Mouse (Mus musculus) MEL-GATA-1-ER (cell line): ENCODE results near the gene Dpp3.
"Not testable (repeated sequence)": the region's sequence is repeated elsewhere in the genome, so short reads cannot be mapped to it uniquely, and the experiment has no call there.

ENCODE experiments used
- DNase-seq: peaks from one replicate; pipeline ENCODE4 v3.0.0-alpha.2; 2012; ENCODE audit warnings: low read depth; ENCODE audit errors: extremely low read depth

Dpp3 gene

GRCm38 (mm10) chr19:4896780-4897520 is 31.1 kb downstream of the Dpp3 start:
- no peak for DNase-seq

- DNase-seq = peak; percentile 64
These were observed 36.3 kb downstream of the Dpp3 start for GRCm38 (mm10) chr19:4891798-4892197.

DNA sequence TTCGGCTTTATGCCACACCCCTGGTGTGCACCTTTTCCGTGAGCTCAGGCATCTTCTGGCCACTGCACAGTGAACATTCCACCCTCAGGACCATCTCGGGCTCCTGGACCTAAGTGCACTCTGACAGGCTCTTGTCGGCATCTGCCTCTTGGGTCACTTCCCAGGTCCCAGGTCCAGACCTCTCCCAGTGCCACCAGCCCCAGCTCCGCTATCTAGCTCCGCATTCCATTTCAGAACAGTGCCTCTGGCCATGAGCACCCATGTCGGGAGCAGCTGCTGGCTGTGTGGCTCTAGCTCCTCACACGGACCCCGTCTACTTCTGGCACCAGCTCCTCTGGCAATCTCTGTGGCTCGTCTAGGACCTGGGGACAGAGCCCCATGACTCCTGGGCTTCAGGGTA is 38.3 kb downstream of the Dpp3 start:
- DNase-seq = no peak

GRCm38 (mm10) chr19:4883961-4884360 is 44.1 kb downstream of the Dpp3 start:
- no peak for DNase-seq

GRCm38 (mm10) chr19:4879324-4879703 is 48.8 kb downstream of the Dpp3 start:
- DNase-seq = no peak

DNA sequence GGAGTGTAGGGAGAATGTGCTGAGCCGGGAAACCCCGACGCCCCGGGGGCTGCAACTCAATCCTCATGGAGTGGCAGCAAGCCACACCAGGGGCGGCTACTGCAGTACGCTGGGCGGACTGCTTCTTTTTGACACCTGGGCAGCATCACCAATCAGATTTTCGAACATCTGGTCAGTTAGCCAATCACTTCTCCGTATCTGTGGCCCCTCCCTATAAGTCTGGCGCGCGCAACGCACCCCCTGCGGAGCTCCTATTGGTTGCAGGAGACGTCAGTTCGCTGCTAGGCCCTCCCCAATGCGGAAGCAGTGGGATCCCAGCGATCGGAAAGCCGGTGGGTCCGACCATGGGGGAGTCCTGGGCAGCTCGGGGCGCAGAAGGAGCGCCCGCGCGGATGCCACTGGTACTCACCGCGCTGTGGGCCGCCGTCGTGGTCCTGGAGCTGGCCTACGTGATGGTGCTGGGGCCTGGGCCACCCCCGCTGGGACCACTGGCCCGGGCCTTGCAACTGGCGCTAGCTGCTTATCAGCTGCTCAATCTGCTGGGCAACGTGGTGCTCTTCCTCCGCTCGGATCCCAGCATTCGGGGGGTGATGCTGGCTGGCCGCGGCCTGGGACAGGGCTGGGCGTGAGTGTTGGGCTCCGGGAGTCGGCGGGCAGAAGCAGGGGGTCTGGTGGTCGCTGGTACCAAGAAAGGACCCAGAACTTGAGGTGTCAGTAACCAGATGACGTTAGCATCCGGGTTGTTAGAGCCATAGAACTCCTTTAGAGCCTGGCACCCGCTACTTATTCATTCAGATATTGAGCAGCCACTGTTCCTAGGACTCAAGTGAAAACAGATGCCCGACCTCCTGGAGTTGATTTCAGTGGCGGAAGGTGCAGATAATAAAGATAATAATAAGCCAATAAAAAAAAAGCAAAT is 49.4 kb downstream of the Dpp3 start, which contains the start of gene Zdhhc24:
Gene Zdhhc24 (plus strand): TSS at position 264 of the 919 bp plus-strand sequence.
- DNase-seq = peak; percentile 96

DNA sequence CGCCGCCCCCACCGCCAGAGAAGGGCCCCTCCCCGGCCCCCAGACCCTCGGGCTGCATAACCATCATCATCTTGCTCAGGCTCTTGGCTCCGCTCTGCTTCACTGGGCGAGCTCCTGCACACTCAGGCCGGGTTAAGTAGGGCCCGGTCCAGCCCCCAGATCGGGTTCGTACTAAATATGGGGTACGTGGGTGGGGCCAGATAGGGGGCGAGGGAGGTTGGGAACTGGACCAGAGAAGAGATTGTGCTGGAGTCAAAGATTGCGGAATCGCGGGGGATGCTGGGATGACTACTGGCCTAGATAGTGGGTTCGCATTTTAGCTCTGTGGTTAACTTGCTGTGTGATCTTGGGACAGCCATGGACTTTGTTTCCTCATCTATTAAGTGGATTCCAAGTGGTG is 50.3 kb downstream of the Dpp3 start, which contains the start of gene Actn3:
Gene Actn3 (minus strand): TSS at position 125 of the 400 bp plus-strand sequence.
- DNase-seq = no peak

- DNase-seq = no peak
These were observed 51.3 kb downstream of the Dpp3 start for GRCm38 (mm10) chr19:4876755-4877154.

- no peak for DNase-seq
These were observed 51.8 kb downstream of the Dpp3 start for GRCm38 (mm10) chr19:4876241-4876640.

DNA sequence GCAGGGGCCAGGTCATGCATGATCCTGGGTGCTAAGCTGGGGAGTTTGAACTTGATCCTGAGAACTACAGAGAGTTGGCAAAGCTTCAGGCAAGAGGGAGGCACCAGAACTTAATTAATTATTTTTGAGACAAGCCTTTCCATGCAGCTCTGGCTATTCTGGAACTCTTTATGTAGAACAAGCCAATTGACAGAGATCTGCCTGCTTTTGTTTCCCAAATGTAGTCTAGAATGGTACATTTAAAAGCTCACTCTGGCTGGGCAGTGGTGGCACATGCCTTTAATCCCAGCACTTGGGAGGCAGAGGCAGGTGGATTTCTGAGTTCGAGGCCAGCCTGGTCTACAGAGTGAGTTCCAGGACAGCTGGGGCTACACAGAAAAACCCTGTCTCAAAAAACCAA is 53.5 kb downstream of the Dpp3 start:
- DNase-seq = not testable (repeated sequence)

- peak; percentile 54 for DNase-seq
These were observed 62.9 kb downstream of the Dpp3 start for GRCm38 (mm10) chr19:4865147-4865546.

- DNase-seq = no peak
These were observed 65.0 kb downstream of the Dpp3 start for GRCm38 (mm10) chr19:4863048-4863447.

GRCm38 (mm10) chr19:4859081-4859480 is 69.0 kb downstream of the Dpp3 start:
- no peak for DNase-seq
